Mouse (Mus musculus) ES-E14 (cell line): Measurements from ENCODE around the gene Nanos2.

Experiments used
- ZC3H11A ChIP-seq: IDR thresholded peaks from 2 replicates; pipeline ENCODE4 v1.6.1; 2012; ENCODE audit warnings: low read depth, mild to moderate bottlenecking, inconsistent platforms, low read length, borderline replicate concordance
- ZNF384 ChIP-seq: IDR thresholded peaks from 2 replicates; pipeline ENCODE4 v1.6.1; 2012; ENCODE audit warnings: low read depth, low read length, inconsistent platforms

- TF ChIP-seq ZC3H11A (no peak), ZNF384 (no peak)
Observed at GRCm38 (mm10) chr7:18950523-18951315, 36.5 kb upstream of the Nanos2 start.
